Mouse (Mus musculus) heart, postnatal 25 days (tissue): ENCODE data around the gene Eps8l1. TPM values are rescaled to one million over a fixed set of nuclear protein-coding genes. Genes with fewer than 3 reads are reported as not detected.
A peak's percentile ranks its signal among the peaks of the same experiment; 100 is the strongest.

Source experiments
- DNase-seq: peaks from one replicate; pipeline ENCODE4 v3.0.0; 2022; ENCODE audit warnings: low spot score
- intact Hi-C: fragments of 180-260 bp; cut with DNase I; formaldehyde crosslinking; loops from one replicate; pipeline ENCODE4 v1.15.1; 2025
- total RNA-seq, 2 experiments: library from RNA; stranded (reverse); gene quantifications; 2 replicates each; pipeline ENCODE4 v1.2.3; 2021

Eps8l1 gene
- total RNA-seq, 2 experiments from 2014 or later = 2.3 to 3.6 TPM

GRCm38 (mm10) chr7:4471179-4471555 is 10.7 kb downstream of the Eps8l1 start:
- DNase-seq = peak; percentile 70
- intact Hi-C loops = loop anchor here (2.0 to 10.0 kb wide), 5 partner anchors 26 to 869 kb away; partner anchors contain the start of genes Rdh13, Rps9 and Tmc4

DNA sequence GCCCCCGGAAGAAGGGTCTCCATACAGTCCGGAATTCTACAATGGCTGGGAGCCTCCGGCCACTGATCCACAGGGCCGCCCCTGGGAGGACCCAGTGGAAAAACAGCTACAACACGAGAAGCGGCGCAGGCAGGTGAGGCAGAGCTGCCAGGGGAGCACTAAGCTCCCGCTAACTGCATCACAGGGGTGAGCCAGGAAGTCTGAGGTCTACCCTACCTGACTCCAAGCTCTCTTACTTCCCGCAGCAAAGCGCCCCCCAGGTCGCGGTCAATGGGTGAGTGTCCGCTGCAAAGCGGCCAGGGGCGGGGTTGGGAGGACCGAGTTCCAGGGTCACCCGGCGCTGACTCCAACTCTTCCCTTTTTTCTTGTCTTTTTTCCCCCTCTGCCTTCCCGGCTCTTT is 13.5 kb downstream of the Eps8l1 start:
- intact Hi-C loops = loop anchor here (5.0 to 10.0 kb wide), 3 partner anchors 769 to 872 kb away; partner anchors contain the start of genes Rps9 and Tmc4
- no peak for DNase-seq

DNA sequence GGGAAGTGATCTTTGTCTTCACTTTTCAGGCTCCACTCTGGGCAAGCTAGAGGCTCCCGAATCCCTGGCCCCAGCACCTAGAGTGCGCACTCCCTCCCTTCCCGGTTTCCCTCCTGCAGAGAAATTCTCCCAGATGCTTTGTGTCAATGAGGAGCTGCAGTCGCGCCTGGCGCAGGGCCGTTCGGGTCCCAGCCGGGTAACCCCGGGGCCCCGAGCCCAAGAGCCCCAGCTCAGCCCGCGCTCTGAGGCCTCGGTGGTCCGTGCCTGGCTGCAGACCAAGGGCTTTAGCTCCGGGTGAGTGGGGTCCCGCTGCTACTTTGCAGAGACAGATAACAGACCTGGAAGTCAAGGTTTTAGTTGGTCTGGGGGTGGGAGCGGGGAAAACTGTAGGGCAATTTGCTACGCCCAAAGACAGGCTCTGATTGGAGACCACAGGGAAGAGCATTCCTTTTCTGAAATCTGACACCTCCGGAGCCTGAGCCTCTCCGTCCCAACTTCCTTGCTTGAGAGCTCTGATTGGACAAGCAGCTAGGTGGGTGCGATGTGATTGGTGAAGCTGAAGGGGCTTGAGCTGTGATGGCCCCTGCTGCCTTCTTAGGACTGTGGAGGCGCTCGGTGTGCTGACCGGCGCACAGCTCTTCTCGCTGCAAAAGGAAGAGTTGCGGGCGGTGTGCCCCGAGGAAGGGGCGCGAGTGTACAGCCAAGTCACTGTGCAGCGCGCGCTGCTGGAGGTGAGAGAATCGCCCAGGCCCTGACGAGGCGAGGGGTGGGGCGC is 17.7 kb downstream of the Eps8l1 start:
- intact Hi-C loops = loop anchor here (2.0 to 10.0 kb wide), 3 partner anchors 21 to 803 kb away; partner anchors contain the start of genes Rps9 and Tmc4

DNA sequence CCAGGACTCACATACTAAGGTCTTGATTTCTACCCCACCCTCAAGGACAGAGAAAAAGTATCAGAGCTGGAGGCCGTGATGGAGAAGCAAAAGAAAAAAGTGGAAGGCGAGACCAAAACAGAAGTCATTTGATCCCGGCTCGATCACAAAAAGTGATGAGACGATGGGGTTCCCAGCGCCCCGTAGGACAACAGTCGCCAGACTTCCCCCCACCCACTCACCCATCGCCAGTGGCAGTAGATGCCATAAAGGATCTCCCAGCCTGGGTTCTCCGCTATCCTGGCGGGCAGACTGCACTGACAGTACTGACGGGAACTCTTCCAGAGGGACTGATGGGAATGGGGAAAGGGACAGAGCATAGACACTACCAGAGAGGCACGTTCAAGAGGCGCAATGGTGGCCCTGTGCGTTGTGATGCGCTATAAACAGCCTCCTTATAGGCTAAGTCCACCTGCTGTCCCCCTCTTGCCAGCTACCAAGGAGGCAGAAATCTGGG is 18.4 kb downstream of the Eps8l1 start:
- intact Hi-C loops = loop anchor here (2.0 to 10.0 kb wide), 3 partner anchors 20 to 804 kb away; partner anchors contain the start of genes Rps9 and Tmc4
- no peak for DNase-seq

More for the DNA sequence above, 17.7 kb downstream of the Eps8l1 start:
- peak; percentile 76 for DNase-seq

DNA sequence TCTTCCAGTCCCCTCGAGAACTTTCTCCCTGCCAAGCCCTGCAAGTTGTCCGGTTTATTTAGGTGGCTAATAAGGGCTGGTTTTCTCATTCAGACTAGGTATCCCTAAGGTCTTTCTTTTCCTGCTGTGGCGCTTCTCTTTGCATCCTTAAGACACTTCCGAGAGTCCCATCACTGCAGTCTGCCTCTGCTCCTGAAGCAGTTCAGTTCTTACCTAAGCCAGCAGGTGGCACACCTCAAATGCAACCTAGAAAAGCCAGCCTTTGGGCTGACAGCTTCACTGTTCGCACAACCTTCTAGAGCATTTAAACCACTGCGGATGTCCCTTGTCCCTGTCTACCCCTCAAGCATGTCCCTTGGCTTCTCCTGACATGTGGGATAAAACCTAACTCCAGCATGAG is 19.2 kb downstream of the Eps8l1 start:
- no peak for DNase-seq
- intact Hi-C loops = loop anchor here (2.0 to 10.0 kb wide), 4 partner anchors 19 to 805 kb away; partner anchors contain the start of genes Rps9, Tmc4 and Tnni3

GRCm38 (mm10) chr7:4482281-4482680 is 21.8 kb downstream of the Eps8l1 start:
- intact Hi-C loops = no loop called here
- DNase-seq = no peak

DNA sequence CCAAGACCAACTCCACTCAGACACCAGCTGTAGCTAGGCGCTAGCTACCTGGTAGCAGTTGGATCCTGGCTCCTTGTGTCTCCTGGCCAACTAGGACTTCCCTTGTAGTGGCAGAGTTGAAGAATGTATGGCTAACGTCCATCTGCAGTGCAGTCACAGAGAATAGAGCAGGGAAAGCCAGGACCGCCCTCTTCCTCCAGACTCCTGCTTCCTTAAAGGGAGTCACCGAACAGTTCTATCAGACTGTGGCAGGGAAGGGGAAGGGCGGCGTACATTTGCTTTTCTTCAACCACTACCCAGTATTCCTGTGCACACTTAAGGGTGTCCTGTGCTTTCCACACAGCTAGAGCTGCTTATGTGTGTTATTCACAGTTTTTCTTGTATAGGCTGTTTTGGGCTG is 30.8 kb downstream of the Eps8l1 start:
- peak; percentile 63 for DNase-seq
- intact Hi-C loops = no loop called here

DNA sequence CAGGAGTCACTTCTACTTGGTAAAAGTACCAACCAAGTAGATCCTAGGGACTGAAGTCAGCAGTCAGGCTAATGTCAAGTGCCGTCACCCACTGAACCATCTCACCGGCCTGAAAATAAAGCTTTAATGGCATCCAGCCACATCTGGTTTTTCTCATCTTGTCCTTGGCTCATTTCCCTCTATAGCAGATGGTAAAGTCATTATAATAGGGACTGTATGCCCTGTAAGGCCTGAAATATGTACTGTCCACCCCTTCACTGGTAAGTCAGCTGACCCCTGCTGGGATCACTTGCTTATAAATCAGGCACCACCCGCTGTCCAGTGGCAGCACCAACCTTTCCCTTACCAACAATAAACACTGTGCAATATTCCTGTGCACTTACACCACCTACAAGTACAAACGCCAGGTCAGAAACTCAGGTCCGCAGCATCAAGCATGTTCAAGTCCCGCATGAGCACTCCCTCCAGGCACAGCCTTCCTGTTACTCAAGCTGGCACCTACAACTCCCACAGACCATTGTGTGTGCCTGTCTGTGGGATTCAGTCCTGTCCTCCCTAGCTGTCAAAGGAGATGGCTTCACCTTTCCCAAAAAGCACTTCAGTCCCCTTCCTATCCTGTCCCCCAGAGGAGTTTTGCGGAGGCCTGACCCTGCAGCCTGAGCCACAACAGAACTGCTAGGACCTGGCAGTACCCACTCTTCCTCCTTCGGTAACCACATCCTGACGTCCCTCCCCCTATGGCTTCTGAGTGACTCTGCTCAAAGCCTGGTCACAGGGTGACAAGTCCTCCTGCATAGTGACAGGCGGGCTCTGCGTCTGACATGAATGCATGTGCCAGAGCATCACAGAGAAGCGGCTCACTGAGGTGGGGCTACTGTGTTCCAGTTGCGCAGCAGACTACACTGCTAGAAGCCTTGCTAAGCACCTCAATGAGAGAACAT is 32.1 kb downstream of the Eps8l1 start:
- DNase-seq = no peak
- intact Hi-C loops = no loop called here

DNA sequence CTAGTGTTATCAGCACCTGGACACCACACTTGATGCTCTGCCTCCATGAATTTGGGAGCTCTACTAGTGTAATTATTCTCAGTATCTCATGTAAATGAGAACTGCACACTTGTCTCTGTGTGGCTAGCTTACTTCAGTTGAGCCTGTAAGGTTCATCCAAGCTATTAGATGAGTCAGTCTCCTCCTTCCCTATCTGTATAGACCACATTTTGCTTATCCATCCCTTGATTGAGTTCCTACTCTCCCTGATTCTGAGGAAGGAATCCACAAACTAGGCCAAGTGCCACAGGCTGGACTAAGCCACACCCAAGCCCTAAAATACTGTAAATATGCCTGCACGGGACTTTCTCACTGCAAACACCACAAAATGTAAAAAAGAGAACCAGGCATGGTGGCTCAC is 33.5 kb downstream of the Eps8l1 start:
- no peak for DNase-seq
- intact Hi-C loops = no loop called here

DNA sequence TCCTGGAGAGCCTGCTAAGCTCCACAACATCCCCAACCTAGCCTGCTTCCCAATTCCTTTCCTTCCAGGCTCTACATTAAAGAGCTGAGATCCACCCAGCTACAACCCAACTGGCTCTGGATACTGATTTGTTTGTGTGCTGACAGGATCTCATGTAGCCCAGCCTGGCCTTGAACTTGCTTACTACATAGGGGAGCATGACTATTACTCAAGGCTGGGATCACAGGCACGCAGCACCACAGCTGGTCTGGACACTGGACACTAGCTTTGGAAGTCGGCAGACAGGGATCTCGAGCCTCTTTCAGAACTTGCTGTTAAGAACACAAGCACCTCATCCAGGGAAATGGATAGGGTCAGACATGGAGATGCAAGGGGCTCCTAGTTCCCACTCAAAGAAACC is 36.0 kb downstream of the Eps8l1 start:
- intact Hi-C loops = no loop called here
- no peak for DNase-seq

- intact Hi-C loops = no loop called here
- no peak for DNase-seq
Observed at GRCm38 (mm10) chr7:4497271-4497903, 36.9 kb downstream of the Eps8l1 start.

- intact Hi-C loops = loop anchor here (2.0 kb wide), 1 partner anchor 19 kb away; no protein-coding TSS in a partner anchor
- DNase-seq = peak; percentile 87
Observed at GRCm38 (mm10) chr7:4498251-4498650, 37.8 kb downstream of the Eps8l1 start.

DNA sequence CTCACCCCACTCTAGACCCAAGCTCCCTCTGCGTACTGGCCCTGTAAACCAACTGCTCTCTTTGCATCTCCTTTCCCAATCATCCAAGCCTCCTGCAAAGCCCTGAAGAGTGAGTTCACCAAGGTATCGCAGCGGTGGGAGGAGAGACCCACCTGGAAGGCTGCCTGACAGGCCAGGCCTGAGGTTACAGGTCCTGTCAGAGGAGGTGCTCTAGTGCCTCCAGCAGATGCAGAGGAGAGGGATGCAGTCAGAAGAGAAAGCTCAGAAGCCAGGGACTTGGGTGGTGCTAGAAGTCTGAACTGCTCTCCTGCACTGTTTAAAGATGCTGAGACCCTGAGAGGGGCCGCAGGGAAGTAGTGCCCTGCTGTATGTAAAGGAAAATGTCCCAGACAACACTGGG is 38.6 kb downstream of the Eps8l1 start:
- DNase-seq = no peak
- intact Hi-C loops = loop anchor here (2.0 kb wide), 1 partner anchor 20 kb away; no protein-coding TSS in a partner anchor

DNA sequence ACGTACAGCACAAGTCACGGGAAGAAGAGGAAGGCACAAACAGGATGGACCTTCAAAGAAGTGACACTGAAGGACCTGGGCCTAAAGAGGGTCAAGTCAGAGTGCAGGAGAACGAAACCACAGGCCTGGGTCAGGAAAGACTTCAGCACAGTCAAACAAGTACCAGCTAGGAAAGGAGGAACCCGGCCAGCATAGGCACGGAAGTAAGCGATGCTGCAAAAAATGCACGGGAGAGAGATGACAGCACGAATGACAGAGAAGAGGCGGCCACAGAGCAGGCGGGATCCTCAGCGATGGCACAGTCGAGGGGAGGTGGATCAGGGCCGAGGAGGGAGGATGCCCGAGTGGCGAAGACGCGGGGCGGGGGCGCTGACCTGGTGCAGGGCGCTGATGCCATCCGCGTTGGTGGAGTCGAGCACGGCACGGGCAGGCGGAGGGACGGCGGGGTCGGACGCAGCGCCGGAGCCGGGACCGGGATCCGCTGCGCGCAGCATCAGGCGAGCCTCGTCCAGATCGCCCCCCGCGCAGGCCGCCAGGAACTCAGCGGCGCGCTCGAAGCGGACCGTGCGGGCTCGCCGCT is 40.5 kb downstream of the Eps8l1 start:
- no peak for DNase-seq
- intact Hi-C loops = loop anchor here (10.0 kb wide), 1 partner anchor 366 kb away; the partner anchor contains the start of gene Leng8

- DNase-seq = peak; percentile 91
- intact Hi-C loops = loop anchor here (10.0 kb wide), 1 partner anchor 367 kb away; the partner anchor contains the start of gene Leng8
Observed at GRCm38 (mm10) chr7:4501558-4502397, 41.3 kb downstream of the Eps8l1 start, which contains the start of gene Ppp1r12c. Gene Ppp1r12c, minus strand, starts transcription at chr7:4501680.

GRCm38 (mm10) chr7:4502421-4503090 is 42.1 kb downstream of the Eps8l1 start:
- no peak for DNase-seq
- intact Hi-C loops = loop anchor here (10.0 kb wide), 1 partner anchor 368 kb away; the partner anchor contains the start of gene Leng8

DNA sequence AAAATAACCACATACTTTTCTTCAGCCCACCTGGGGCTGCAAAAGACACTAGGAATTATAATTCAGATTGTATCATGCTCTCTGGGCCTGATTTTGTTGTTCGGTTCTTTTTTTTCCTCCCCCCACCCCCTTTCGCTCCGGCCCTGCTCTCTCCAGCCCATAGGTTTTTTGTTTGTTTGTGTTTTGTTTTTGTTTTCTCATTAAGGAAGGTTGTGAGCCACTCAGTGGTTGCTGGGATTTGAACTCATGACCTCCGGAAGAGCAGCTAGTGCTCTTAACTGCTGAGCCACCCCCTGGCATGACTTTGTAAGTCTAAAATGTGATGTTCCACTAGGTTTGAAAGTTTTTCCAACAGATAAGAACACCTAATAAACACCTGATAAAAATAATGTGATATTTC is 42.6 kb downstream of the Eps8l1 start:
- DNase-seq = no peak
- intact Hi-C loops = loop anchor here (10.0 kb wide), 1 partner anchor 368 kb away; the partner anchor contains the start of gene Leng8
